Mouse (Mus musculus): ENCODE results near the gene Sel1l2.

The Sel1l2 gene

GRCm38 (mm10) chr2:140389525-140389924 lies at the start of gene Sel1l2:
Gene Sel1l2 (minus strand): TSS chr2:140389706.
- no peak for DNase-seq

GRCm38 (mm10) chr2:140439081-140439480 lies 49.6 kb upstream of the Sel1l2 start:
- DNase-seq: peak; percentile 62

GRCm38 (mm10) chr2:140427283-140427682 lies 37.8 kb upstream of the Sel1l2 start:
- peak; percentile 50 for DNase-seq

- DNase-seq: no peak
These were observed 36.3 kb upstream of the Sel1l2 start for GRCm38 (mm10) chr2:140425844-140426243.

GRCm38 (mm10) chr2:140395744-140396231 lies 6.3 kb upstream of the Sel1l2 start:
- peak; percentile 27 for DNase-seq

GRCm38 (mm10) chr2:140395179-140395578 lies 5.7 kb upstream of the Sel1l2 start, which contains the start of gene Macrod2:
Gene Macrod2 (plus strand): TSS chr2:140395309.
- DNase-seq: peak; percentile 99

GRCm38 (mm10) chr2:140364804-140365203 lies 24.7 kb downstream of the Sel1l2 start:
- DNase-seq: no peak

- peak; percentile 3 for DNase-seq
These were observed 29.6 kb downstream of the Sel1l2 start for GRCm38 (mm10) chr2:140359905-140360304.

GRCm38 (mm10) chr2:140342394-140342793 lies 47.1 kb downstream of the Sel1l2 start:
- DNase-seq: no peak

- DNase-seq: no peak
These were observed 58.8 kb downstream of the Sel1l2 start for GRCm38 (mm10) chr2:140330508-140331306.

- no peak for DNase-seq
These were observed 86.4 kb downstream of the Sel1l2 start for GRCm38 (mm10) chr2:140302976-140303708.

GRCm38 (mm10) chr2:140297155-140297554 lies 92.4 kb downstream of the Sel1l2 start:
- no peak for DNase-seq

GRCm38 (mm10) chr2:140293820-140294219 lies 95.7 kb downstream of the Sel1l2 start:
- DNase-seq: no peak

GRCm38 (mm10) chr2:140280808-140281207 lies 108.7 kb downstream of the Sel1l2 start:
- DNase-seq: no peak

GRCm38 (mm10) chr2:140255595-140256141 lies 133.8 kb downstream of the Sel1l2 start:
- DNase-seq: no peak

- DNase-seq: no peak
These were observed 135.2 kb downstream of the Sel1l2 start for GRCm38 (mm10) chr2:140254256-140254655.

- no peak for DNase-seq
These were observed 146.4 kb downstream of the Sel1l2 start for GRCm38 (mm10) chr2:140243105-140243504.

- DNase-seq: no peak
These were observed 147.1 kb downstream of the Sel1l2 start for GRCm38 (mm10) chr2:140242398-140242797.

GRCm38 (mm10) chr2:140237245-140237644 lies 152.3 kb downstream of the Sel1l2 start:
- no peak for DNase-seq

- no peak for DNase-seq
These were observed 159.2 kb downstream of the Sel1l2 start for GRCm38 (mm10) chr2:140230295-140230694.

GRCm38 (mm10) chr2:140220325-140220724 lies 169.2 kb downstream of the Sel1l2 start:
- DNase-seq: no peak

- no peak for DNase-seq
These were observed 173.5 kb downstream of the Sel1l2 start for GRCm38 (mm10) chr2:140215965-140216364.

- no peak for DNase-seq
These were observed 174.1 kb downstream of the Sel1l2 start for GRCm38 (mm10) chr2:140215415-140215814.

Measured in kidney, adult 9 months (tissue).